Mouse (Mus musculus): Measurements from ENCODE around the gene Hbb-bt.
A peak's percentile ranks its signal among the peaks of the same experiment; 100 is the strongest.
"Not testable (repeated sequence)": the region's sequence is repeated elsewhere in the genome, so short reads cannot be mapped to it uniquely, and the experiment has no call there.

Hbb-bt gene

DNA sequence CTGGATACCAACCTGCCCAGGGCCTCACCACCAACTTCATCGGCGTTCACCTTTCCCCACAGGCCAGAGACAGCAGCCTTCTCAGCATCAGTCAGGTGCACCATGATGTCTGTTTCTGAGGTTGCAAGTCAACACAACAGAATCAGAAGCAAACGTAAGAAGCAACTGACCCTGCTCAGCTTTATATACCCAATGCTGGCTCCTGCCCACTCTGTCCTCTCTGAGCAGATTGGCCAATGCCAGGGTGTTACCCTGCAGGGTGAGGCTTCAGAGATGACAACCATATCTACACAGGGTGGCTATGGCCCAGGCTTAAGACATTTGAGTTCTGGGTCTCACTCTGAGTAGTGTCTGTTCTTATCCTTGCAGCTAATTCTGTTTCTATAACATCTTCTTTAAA, at the start of gene Hbb-bt:
Hbb-bt (minus strand) TSS at position 231 of the 400 bp plus-strand sequence.
- DNase-seq (ENCODE audit: low read depth): no peak

- DNase-seq (ENCODE audit: low read depth): peak; percentile 35
Observed at GRCm38 (mm10) chr7:103861531-103861930, 47.7 kb upstream of the Hbb-bt start.

- DNase-seq (ENCODE audit: low read depth): peak; percentile 96
Observed at GRCm38 (mm10) chr7:103860855-103861254, 47.1 kb upstream of the Hbb-bt start.

DNA sequence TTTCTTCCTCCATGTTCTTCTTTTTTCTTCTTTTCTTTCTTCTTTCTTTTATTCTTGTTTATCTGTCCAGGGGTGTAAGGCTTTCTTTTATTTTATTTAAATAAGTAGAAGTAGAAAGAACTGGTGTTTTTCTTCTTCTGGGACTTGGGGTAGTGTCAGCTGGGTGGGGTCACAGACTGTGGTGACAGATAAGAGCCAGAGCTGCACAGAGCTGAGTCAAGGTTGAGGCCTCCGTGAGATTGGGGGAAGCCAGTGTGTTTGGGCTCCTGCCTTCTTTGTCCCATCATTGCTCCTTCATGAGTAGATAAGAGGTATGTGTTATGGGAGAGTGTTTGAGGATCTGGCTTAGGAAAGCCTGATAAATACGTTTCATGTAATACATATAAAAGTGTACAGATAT, 45.3 kb upstream of the Hbb-bt start:
- peak; percentile 69 for DNase-seq (ENCODE audit: low read depth)

DNA sequence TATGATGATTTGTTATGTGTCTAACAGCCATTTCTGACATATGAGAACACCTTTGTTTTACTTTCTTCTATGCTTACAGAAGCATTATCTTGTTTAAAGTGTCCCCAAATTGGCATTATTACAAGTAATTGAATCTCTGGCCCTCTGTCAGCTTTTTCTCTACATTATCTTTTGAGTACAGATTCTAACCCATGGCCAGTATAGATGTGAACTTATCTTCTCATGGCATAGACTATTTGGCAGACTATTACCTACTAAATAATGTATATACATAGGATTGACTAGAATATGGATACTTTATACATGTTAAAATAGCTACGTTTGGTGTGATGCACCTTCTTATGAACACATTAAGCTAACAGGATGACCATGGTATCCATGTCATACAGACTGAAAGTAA, 40.9 kb upstream of the Hbb-bt start:
- DNase-seq (ENCODE audit: low read depth): no peak

GRCm38 (mm10) chr7:103853090-103853489, 39.3 kb upstream of the Hbb-bt start, which contains the start of gene Hbb-y:
TSS of gene Hbb-y (minus strand) at chr7:103853216.
- DNase-seq (ENCODE audit: low read depth): no peak

- DNase-seq (ENCODE audit: low read depth): no peak
Observed at GRCm38 (mm10) chr7:103844525-103845325, 30.9 kb upstream of the Hbb-bt start.

DNA sequence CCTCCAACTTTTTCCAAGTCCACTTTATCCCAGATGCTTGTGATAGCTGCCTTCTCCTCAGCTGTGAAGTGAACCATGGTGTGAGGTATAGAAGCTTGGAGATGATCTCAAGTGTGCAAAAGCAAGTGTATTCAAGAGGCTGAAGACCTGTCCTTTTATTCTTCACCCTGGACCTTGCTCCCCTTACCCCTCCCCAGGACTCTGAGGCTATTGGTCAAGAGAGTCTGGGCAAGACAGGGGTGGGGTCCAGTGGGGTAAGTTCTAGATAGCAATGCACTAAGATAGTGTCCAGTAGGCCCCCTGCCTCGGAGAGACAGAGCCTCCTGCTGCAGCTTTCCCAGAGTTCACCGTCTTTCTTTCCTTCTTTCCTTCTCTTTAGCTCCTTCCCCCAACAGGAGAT, 29.2 kb upstream of the Hbb-bt start, which contains the start of gene Hbb-bh1:
Hbb-bh1 (minus strand) TSS at position 131 of the 400 bp plus-strand sequence.
- DNase-seq (ENCODE audit: low read depth): no peak

- no peak for DNase-seq (ENCODE audit: low read depth)
Observed at GRCm38 (mm10) chr7:103840268-103840667, 26.5 kb upstream of the Hbb-bt start, which contains the start of gene Hbb-bh2. TSS of gene Hbb-bh2 (minus strand) at chr7:103840520.

DNA sequence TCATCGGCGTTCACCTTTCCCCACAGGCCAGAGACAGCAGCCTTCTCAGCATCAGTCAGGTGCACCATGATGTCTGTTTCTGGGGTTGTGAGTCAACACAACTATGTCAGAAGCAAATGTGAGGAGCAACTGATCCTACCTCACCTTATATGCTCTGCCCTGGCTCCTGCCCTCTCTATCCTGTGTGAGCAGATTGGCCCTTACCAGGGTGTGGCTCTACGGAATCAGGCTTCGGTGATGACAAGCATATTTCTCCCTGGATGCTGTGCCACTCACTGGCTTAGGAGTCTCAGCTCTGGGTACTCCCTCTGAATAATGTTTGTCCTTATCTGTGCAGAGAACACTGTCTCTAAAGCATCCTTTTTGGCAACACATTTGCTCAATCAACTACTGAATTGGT, 14.0 kb upstream of the Hbb-bt start, which contains the start of gene Hbb-bs:
Hbb-bs (minus strand) TSS at position 289 of the 400 bp plus-strand sequence.
- no peak for DNase-seq (ENCODE audit: low read depth)

- not testable (repeated sequence) for DNase-seq (ENCODE audit: low read depth)
Observed at GRCm38 (mm10) chr7:103827139-103827538, 13.3 kb upstream of the Hbb-bt start.

- DNase-seq (ENCODE audit: low read depth): no peak
Observed at GRCm38 (mm10) chr7:103826255-103826887, 12.6 kb upstream of the Hbb-bt start.

- no peak for DNase-seq (ENCODE audit: low read depth)
Observed at GRCm38 (mm10) chr7:103825536-103826254, 11.9 kb upstream of the Hbb-bt start.

GRCm38 (mm10) chr7:103824597-103824996, 10.8 kb upstream of the Hbb-bt start:
- no peak for DNase-seq (ENCODE audit: low read depth)

DNA sequence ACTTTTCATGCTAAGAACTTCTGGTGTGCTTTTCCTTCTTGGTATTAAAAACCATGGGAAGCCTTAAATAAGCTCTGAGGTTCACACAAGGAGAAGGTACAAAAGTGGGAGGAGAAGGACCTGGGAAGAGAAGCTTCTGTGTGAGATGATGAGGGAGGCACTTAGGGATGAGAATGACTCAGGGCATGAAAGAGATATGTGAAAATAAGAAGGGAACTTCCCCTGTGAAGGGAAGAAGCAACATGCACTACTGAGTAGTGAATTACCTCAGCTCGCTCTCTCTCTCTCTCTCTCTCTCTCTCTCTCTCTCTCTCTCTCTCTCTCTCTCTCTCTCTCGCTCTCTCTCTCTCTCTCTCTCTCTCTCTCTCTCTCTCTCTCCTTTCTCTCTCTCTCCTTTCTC, 1.3 kb upstream of the Hbb-bt start:
- not testable (repeated sequence) for DNase-seq (ENCODE audit: low read depth)

DNA sequence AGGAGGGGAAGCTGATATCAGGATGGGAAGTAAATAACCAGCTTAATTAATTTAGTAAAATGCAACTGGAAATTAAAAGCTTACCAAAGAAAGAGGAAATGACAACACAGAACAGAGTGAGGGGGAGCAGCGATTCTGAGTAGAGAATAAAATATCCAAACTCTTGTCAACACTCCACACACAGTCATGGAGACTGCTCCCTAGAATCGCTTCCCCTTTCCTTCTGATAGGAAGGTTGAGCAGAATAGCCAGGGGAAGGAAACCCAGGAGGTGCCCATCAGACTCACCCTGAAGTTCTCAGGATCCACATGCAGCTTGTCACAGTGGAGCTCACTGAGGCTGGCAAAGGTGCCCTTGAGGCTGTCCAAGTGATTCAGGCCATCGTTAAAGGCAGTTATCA, 644 bp downstream of the Hbb-bt start:
- not testable (repeated sequence) for DNase-seq (ENCODE audit: low read depth)

- DNase-seq (ENCODE audit: low read depth): peak; percentile 61
Observed at GRCm38 (mm10) chr7:103812174-103812573, 1.6 kb downstream of the Hbb-bt start.

DNA sequence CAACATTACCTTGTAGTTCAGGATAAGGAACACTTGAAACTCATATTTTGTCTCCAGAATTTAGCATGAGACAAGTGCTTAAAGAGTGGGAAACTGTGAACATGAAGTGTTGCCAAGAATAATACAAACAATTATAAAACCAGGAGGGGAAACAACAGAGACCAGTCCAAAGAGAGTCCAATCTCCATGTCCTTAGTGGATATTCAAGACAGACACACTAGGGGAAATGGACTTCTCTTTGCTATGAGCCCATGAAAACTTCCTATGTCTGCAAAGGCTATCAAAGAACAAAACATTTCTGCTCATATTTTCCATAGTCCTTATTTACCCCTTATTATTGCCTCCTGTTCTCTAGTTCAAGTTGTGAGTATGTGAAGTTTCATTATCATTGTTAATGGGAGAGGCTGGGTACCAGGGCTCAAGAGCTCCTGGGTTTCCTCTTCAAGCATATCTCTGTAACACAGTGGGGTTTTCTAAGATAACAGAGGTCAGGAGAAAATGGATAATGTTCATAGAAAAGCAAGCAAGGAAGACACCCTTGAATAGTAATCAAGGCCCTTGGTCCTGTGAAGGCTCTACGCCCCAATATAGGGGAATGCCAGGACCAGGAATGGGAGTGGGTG, 2.5 kb downstream of the Hbb-bt start:
- peak; percentile 30 for DNase-seq (ENCODE audit: low read depth)

DNA sequence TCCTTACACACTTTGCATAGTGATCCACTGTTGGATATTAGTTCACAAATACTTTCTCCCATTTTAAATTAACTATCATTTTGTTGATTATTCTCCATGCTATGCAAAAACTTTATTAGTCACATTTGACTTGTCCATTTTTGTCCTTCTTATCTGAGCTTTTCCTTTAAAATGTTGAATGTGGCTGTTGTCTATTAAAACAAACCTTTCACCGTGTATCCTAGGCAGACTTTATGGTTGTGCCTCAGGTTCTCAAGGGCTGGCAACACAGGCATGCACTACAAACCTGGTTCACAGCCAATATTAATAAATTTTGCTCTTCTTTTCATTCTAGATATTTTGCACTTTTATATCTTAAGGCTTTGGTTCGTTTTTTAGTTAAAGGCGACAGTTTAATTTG, 3.0 kb downstream of the Hbb-bt start:
- no peak for DNase-seq (ENCODE audit: low read depth)

GRCm38 (mm10) chr7:103810296-103810695, 3.5 kb downstream of the Hbb-bt start:
- DNase-seq (ENCODE audit: low read depth): no peak

GRCm38 (mm10) chr7:103809801-103810155, 4.0 kb downstream of the Hbb-bt start:
- no peak for DNase-seq (ENCODE audit: low read depth)

All from 416B (cell line).